Mouse (Mus musculus): ENCODE results near the gene Neurl4. TPM values are rescaled to one million over a fixed set of nuclear protein-coding genes. Genes with fewer than 3 reads are reported as not detected.

Gene Neurl4
- total and polyA plus RNA-seq, 2 experiments from 2014 or later = 16.7 to 112 TPM

- Histone ChIP-seq H3K36me3 (ENCODE audit: insufficient read depth, low read length) (no peaks in the 10 kb centered on the region), H3K27ac (ENCODE audit: low read depth, low read length) (no peak overlapping the region), H3K27me3 (ENCODE audit: insufficient read depth, low read length) (no peaks in the 10 kb centered on the region), H3K9ac (replicated peaks; ENCODE audit: low read length, poor library complexity, severe bottlenecking) (no peak overlapping the region), H3K4me2 (ENCODE audit: low read depth, low read length, poor library complexity, severe bottlenecking) (no peak overlapping the region), H3K4me1 (ENCODE audit: insufficient read depth, low read length) (no peaks in the 10 kb centered on the region), H3K9me3 (ENCODE audit: low read length) (no peaks in the 10 kb centered on the region), H3K4me3 (ENCODE audit: low read depth, low read length) (no peak overlapping the region)
- no peak for DNase-seq (ENCODE audit: low spot score)
- ATAC-seq (ENCODE audit: low FRiP score) = no peak
- no peak for TF ChIP-seq CTCF (IDR thresholded peaks at IDR 0.05)
- 77% methylated on average over 9 of the region's 9 CpGs for WGBS
These were observed 16.6 kb upstream of the Neurl4 start for GRCm38 (mm10) chr11:69884240-69884639.

- Histone ChIP-seq H3K27me3 (ENCODE audit: insufficient read depth, low read length) (no peaks in the 10 kb centered on the region), H3K27ac (ENCODE audit: low read depth, low read length) (no peak overlapping the region), H3K36me3 (ENCODE audit: insufficient read depth, low read length) (no peaks in the 10 kb centered on the region), H3K4me1 (ENCODE audit: insufficient read depth, low read length) (no peaks in the 10 kb centered on the region), H3K9ac (replicated peaks; ENCODE audit: low read length, poor library complexity, severe bottlenecking) (no peak overlapping the region), H3K9me3 (ENCODE audit: low read length) (no peaks in the 10 kb centered on the region), H3K4me3 (ENCODE audit: low read depth, low read length) (no peak overlapping the region), H3K4me2 (ENCODE audit: low read depth, low read length, poor library complexity, severe bottlenecking) (no peak overlapping the region)
- 89% methylated on average over 8 of the region's 8 CpGs for WGBS
- DNase-seq (ENCODE audit: low spot score) (no peak), ATAC-seq (ENCODE audit: low FRiP score) (no peak)
- no peak for TF ChIP-seq CTCF (IDR thresholded peaks at IDR 0.05)
These were observed 16.2 kb upstream of the Neurl4 start for GRCm38 (mm10) chr11:69884663-69885062.

- peak; percentile 28 for TF ChIP-seq CTCF (IDR thresholded peaks at IDR 0.05)
- no peak overlapping the region for H3K27ac ChIP-seq (ENCODE audit: low read depth, low read length)
- no peak overlapping the region for H3K4me2 ChIP-seq (ENCODE audit: low read depth, low read length, poor library complexity, severe bottlenecking)
- no peaks in the 10 kb centered on the region for H3K4me1 ChIP-seq (ENCODE audit: insufficient read depth, low read length)
- H3K9me3 ChIP-seq (ENCODE audit: low read length) = no peaks in the 10 kb centered on the region
- 73% methylated on average over 8 of the region's 8 CpGs for WGBS
- DNase-seq (ENCODE audit: low spot score) (no peak), ATAC-seq (ENCODE audit: low FRiP score) (no peak)
- H3K27me3 ChIP-seq (ENCODE audit: insufficient read depth, low read length) = no peaks in the 10 kb centered on the region
- H3K36me3 ChIP-seq (ENCODE audit: insufficient read depth, low read length) = no peaks in the 10 kb centered on the region
- H3K4me3 ChIP-seq (ENCODE audit: low read depth, low read length) = no peak overlapping the region
- H3K9ac ChIP-seq (replicated peaks; ENCODE audit: low read length, poor library complexity, severe bottlenecking) = no peak overlapping the region
These were observed 13.8 kb upstream of the Neurl4 start for GRCm38 (mm10) chr11:69886907-69887635.

- Histone ChIP-seq H3K36me3 (ENCODE audit: insufficient read depth, low read length) (no peaks in the 10 kb centered on the region), H3K9me3 (ENCODE audit: low read length) (no peaks in the 10 kb centered on the region), H3K4me3 (ENCODE audit: low read depth, low read length) (no peak overlapping the region), H3K4me1 (ENCODE audit: insufficient read depth, low read length) (no peaks in the 10 kb centered on the region), H3K27ac (ENCODE audit: low read depth, low read length) (no peak overlapping the region), H3K27me3 (ENCODE audit: insufficient read depth, low read length) (no peaks in the 10 kb centered on the region), H3K4me2 (ENCODE audit: low read depth, low read length, poor library complexity, severe bottlenecking) (no peak overlapping the region), H3K9ac (replicated peaks; ENCODE audit: low read length, poor library complexity, severe bottlenecking) (no peak overlapping the region)
- TF ChIP-seq CTCF (IDR thresholded peaks at IDR 0.05) = no peak
- 69% methylated on average over 4 of the region's 4 CpGs for WGBS
- DNase-seq (ENCODE audit: low spot score) (peak; percentile 41), ATAC-seq (ENCODE audit: low FRiP score) (no peak)
These were observed 9.4 kb upstream of the Neurl4 start for GRCm38 (mm10) chr11:69891482-69891881.

- TF ChIP-seq CTCF (IDR thresholded peaks at IDR 0.05) = no peak
- Histone ChIP-seq H3K27me3 (ENCODE audit: insufficient read depth, low read length) (no peaks in the 10 kb centered on the region), H3K9me3 (ENCODE audit: low read length) (no peaks in the 10 kb centered on the region), H3K4me3 (ENCODE audit: low read depth, low read length) (no peak overlapping the region), H3K36me3 (ENCODE audit: insufficient read depth, low read length) (no peaks in the 10 kb centered on the region), H3K27ac (ENCODE audit: low read depth, low read length) (no peak overlapping the region), H3K4me1 (ENCODE audit: insufficient read depth, low read length) (peaks cover 4% of the 10 kb centered on the region; the same call in 1 of the 2 replicates), H3K4me2 (ENCODE audit: low read depth, low read length, poor library complexity, severe bottlenecking) (no peak overlapping the region), H3K9ac (replicated peaks; ENCODE audit: low read length, poor library complexity, severe bottlenecking) (no peak overlapping the region)
- ATAC-seq (ENCODE audit: low FRiP score) (no peak), DNase-seq (ENCODE audit: low spot score) (no peak)
- 89% methylated on average over 5 of the region's 5 CpGs for WGBS
These were observed 6.2 kb upstream of the Neurl4 start for GRCm38 (mm10) chr11:69894671-69895070.

GRCm38 (mm10) chr11:69895291-69895690, 5.6 kb upstream of the Neurl4 start, which contains the start of gene Acap1:
Acap1 (minus strand) TSS chr11:69895539.
- no peak for TF ChIP-seq CTCF (IDR thresholded peaks at IDR 0.05)
- Histone ChIP-seq H3K9me3 (ENCODE audit: low read length) (no peaks in the 10 kb centered on the region), H3K4me2 (ENCODE audit: low read depth, low read length, poor library complexity, severe bottlenecking) (no peak within 1 kb of the TSS), H3K27me3 (ENCODE audit: insufficient read depth, low read length) (no peaks in the 10 kb centered on the region), H3K27ac (ENCODE audit: low read depth, low read length) (no peak within 1 kb of the TSS), H3K36me3 (ENCODE audit: insufficient read depth, low read length) (no peaks in the 10 kb centered on the region), H3K4me3 (ENCODE audit: low read depth, low read length) (no peak within 1 kb of the TSS), H3K4me1 (ENCODE audit: insufficient read depth, low read length) (peaks cover 6% of the 10 kb centered on the region; the same call in 1 of the 2 replicates), H3K9ac (replicated peaks; ENCODE audit: low read length, poor library complexity, severe bottlenecking) (no peak within 1 kb of the TSS)
- DNase-seq (ENCODE audit: low spot score) (no peak), ATAC-seq (ENCODE audit: low FRiP score) (no peak)
- WGBS = 73% methylated on average over 4 of the region's 4 CpGs
